Mouse (Mus musculus) lung, postnatal 0 days (tissue): Measurements from ENCODE around the gene Naa80.

Experiments used
- CTCF ChIP-seq: IDR thresholded peaks from 2 replicates; pipeline ENCODE4 v1.5.1; 2016; ENCODE audit warnings: antibody characterized with exemption, mild to moderate bottlenecking
- EP300 ChIP-seq: IDR thresholded peaks from 2 replicates; pipeline ENCODE4 v1.6.1; 2016; ENCODE audit warnings: antibody characterized with exemption, mild to moderate bottlenecking, control low read depth

DNA sequence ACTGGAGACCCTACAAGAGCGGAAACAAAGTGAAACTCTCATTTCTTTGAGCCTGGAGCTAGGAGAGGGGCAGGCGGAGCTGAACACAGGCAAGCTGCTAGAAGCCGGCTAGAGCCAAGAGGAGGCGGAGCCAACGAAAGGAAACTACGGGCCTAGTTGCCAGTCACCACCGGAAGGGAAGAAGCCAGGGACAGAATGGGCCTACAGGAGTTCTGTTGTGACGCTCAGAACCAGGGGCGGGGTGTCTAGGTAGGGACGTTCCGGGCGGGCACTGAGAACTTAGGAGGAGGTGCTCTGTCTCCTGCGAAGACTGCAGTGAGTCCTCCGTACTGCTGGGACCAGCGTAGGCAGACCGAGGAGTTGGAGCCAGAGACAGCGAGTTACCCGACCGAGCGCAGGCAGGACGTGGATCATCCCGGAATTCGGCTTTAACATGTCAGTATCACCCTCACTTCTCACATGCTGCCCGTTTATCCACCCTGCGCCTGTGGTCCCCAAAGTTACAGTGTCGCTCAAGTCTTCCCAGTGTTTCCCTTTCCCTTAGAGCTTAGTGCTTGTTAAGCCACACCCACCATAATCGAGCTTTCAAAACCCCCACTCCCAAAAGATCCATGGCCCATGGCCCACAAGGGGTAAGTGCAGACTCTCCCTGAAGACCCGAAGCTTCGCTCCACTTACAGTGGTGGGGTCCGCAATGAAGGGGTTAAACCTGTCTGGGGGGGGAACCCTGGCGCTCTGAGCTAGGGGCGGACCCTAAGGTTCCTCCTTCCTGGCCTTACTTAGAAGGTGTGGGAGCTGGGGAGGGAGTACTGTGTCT lies 2.0 kb downstream of the Naa80 start, which contains the start of gene Hyal3:
- no peak for TF ChIP-seq CTCF
- peak; percentile 82 for TF ChIP-seq EP300
